Mouse (Mus musculus) olfactory bulb, adult 2 months (tissue): ENCODE results near the gene Gstm5.

Source experiments
- CTCF ChIP-seq: fragments of 200-500 bp; IDR thresholded peaks from 2 replicates; pipeline ENCODE4 v1.5.1; 2012; ENCODE audit warnings: low read depth, mild to moderate bottlenecking, low read length, moderate library complexity; ENCODE audit not compliant: insufficient read depth
- POLR2A ChIP-seq: fragments of 200-500 bp; IDR thresholded peaks from 2 replicates; pipeline ENCODE4 v1.6.1; 2012; ENCODE audit warnings: mild to moderate bottlenecking, low read depth, low read length, moderate library complexity; ENCODE audit not compliant: insufficient read depth

GRCm38 (mm10) chr3:107920348-107920747 lies 24.7 kb downstream of the Gstm5 start:
- TF ChIP-seq POLR2A (no peak), CTCF (no peak)
